Mouse (Mus musculus): ENCODE measurements around the gene Rorb.

DNA sequence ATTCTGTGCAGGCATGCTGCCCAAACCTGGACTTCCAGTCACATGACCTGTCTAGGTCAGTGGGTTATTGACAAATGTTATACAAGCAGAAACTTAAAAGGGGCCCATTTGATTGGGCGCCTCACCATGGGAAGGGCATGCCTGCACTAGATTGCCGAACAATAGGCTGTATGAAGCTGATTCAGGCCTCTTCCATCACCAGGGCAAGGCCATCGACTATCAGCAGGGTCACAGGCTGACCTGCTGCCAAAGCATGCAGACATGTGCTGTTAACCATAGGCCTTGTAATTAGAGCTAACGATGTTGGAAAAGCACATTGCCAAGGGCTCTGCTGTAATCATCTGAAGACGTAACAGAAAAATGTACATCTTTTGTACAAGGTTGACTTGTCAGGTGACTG lies 131.0 kb downstream of the Rorb start:
- TF ChIP-seq CTCF (IDR thresholded peaks at IDR 0.05; ENCODE audit: extremely low read depth, insufficient read depth, low read length) = no peak
- no peak for TF ChIP-seq POLR2A (IDR thresholded peaks at IDR 0.05; ENCODE audit: extremely low read depth, insufficient read depth, low read length)
